Mouse (Mus musculus): ENCODE data around the gene Acsl5. TPM values are rescaled to one million over a fixed set of nuclear protein-coding genes. Genes with fewer than 3 reads are reported as not detected.
A peak's percentile ranks its signal among the peaks of the same experiment; 100 is the strongest.

Acsl5 gene
- 17.4 and 20.3 TPM in 2 replicates for polyA plus RNA-seq (2016; fragmentation: Nextera tagmentation; extraction: Ambion mirVana)

- H3K4me1 ChIP-seq = peaks cover 12% of the 10 kb centered on the region
- no peak within 1 kb of the TSS for H3K4me2 ChIP-seq (replicated peaks)
- WGBS = 95% methylated on average over 9 of the region's 9 CpGs
- H3K9me3 ChIP-seq = no peaks in the 10 kb centered on the region
- H3K36me3 ChIP-seq = no peaks in the 10 kb centered on the region
- no peak within 1 kb of the TSS for H3K27ac ChIP-seq
- no peak within 1 kb of the TSS for H3K4me3 ChIP-seq
- no peak for ATAC-seq (ENCODE audit: low FRiP score, low read depth)
- H3K9ac ChIP-seq = no peak within 1 kb of the TSS
- H3K27me3 ChIP-seq (replicated peaks) = no peaks in the 10 kb centered on the region
Measured at GRCm38 (mm10) chr19:55251383-55252124, at the start of gene Acsl5. TSS of gene Acsl5 (plus strand) at chr19:55251938.

GRCm38 (mm10) chr19:55206482-55207138 is 45.1 kb upstream of the Acsl5 start:
- no peaks in the 10 kb centered on the region for H3K9me3 ChIP-seq
- H3K36me3 ChIP-seq = no peaks in the 10 kb centered on the region
- H3K27me3 ChIP-seq (replicated peaks) = no peaks in the 10 kb centered on the region; the same call in 1 of the 2 replicates
- no peak for ATAC-seq (ENCODE audit: low FRiP score, low read depth)
- no peak overlapping the region for H3K27ac ChIP-seq
- no peak overlapping the region for H3K9ac ChIP-seq
- no peak overlapping the region for H3K4me3 ChIP-seq
- H3K4me1 ChIP-seq = no peaks in the 10 kb centered on the region
- no peak overlapping the region for H3K4me2 ChIP-seq (replicated peaks)
- 41% methylated on average over 8 of the region's 8 CpGs for WGBS

GRCm38 (mm10) chr19:55207205-55207604 is 44.5 kb upstream of the Acsl5 start:
- Histone ChIP-seq H3K9me3 (no peaks in the 10 kb centered on the region), H3K4me3 (no peak overlapping the region), H3K27ac (no peak overlapping the region), H3K4me1 (no peaks in the 10 kb centered on the region), H3K4me2 (replicated peaks) (no peak overlapping the region), H3K9ac (no peak overlapping the region), H3K36me3 (no peaks in the 10 kb centered on the region), H3K27me3 (replicated peaks) (no peaks in the 10 kb centered on the region; the same call in 1 of the 2 replicates)
- no peak for ATAC-seq (ENCODE audit: low FRiP score, low read depth)
- 55% methylated on average over 6 of the region's 6 CpGs for WGBS

GRCm38 (mm10) chr19:55207746-55208538 is 43.8 kb upstream of the Acsl5 start:
- Histone ChIP-seq H3K4me2 (replicated peaks) (no peak overlapping the region), H3K4me3 (no peak overlapping the region), H3K27ac (no peak overlapping the region), H3K9me3 (no peaks in the 10 kb centered on the region), H3K36me3 (no peaks in the 10 kb centered on the region), H3K27me3 (replicated peaks) (no peaks in the 10 kb centered on the region; the same call in 1 of the 2 replicates), H3K4me1 (no peaks in the 10 kb centered on the region), H3K9ac (no peak overlapping the region)
- WGBS = 67% methylated on average over 25 of the region's 25 CpGs
- ATAC-seq (ENCODE audit: low FRiP score, low read depth) = no peak

- Histone ChIP-seq H3K9me3 (no peaks in the 10 kb centered on the region), H3K4me2 (replicated peaks) (no peak overlapping the region), H3K4me3 (no peak overlapping the region), H3K27me3 (replicated peaks) (no peaks in the 10 kb centered on the region; the same call in 1 of the 2 replicates), H3K4me1 (no peaks in the 10 kb centered on the region), H3K36me3 (no peaks in the 10 kb centered on the region), H3K27ac (no peak overlapping the region), H3K9ac (no peak overlapping the region)
- ATAC-seq (ENCODE audit: low FRiP score, low read depth) = no peak
- 81% methylated on average over 4 of the region's 4 CpGs for WGBS
Measured at GRCm38 (mm10) chr19:55208654-55209053, 43.1 kb upstream of the Acsl5 start.

- WGBS = 87% methylated on average over 3 of the region's 3 CpGs
- Histone ChIP-seq H3K9ac (no peak overlapping the region), H3K36me3 (no peaks in the 10 kb centered on the region), H3K4me1 (no peaks in the 10 kb centered on the region), H3K9me3 (no peaks in the 10 kb centered on the region), H3K27me3 (replicated peaks) (no peaks in the 10 kb centered on the region; the same call in 1 of the 2 replicates), H3K4me3 (no peak overlapping the region), H3K27ac (no peak overlapping the region), H3K4me2 (replicated peaks) (no peak overlapping the region)
- no peak for ATAC-seq (ENCODE audit: low FRiP score, low read depth)
Measured at GRCm38 (mm10) chr19:55209084-55209483, 42.7 kb upstream of the Acsl5 start.

- 93% methylated on average over 1 of the region's 1 CpGs for WGBS
- no peak; the same call in 1 of the 2 replicates for ATAC-seq (ENCODE audit: low FRiP score, low read depth)
Measured at GRCm38 (mm10) chr19:55211698-55212097, 40.0 kb upstream of the Acsl5 start.

GRCm38 (mm10) chr19:55213617-55214340 is 38.0 kb upstream of the Acsl5 start:
- H3K4me2 ChIP-seq (replicated peaks) = no peak overlapping the region
- H3K27ac ChIP-seq = no peak overlapping the region
- H3K9ac ChIP-seq = no peak overlapping the region
- no peaks in the 10 kb centered on the region for H3K4me1 ChIP-seq
- 86% methylated on average over 12 of the region's 12 CpGs for WGBS
- no peaks in the 10 kb centered on the region for H3K9me3 ChIP-seq
- no peaks in the 10 kb centered on the region for H3K36me3 ChIP-seq
- ATAC-seq (ENCODE audit: low FRiP score, low read depth) = no peak
- no peak overlapping the region for H3K4me3 ChIP-seq
- no peaks in the 10 kb centered on the region for H3K27me3 ChIP-seq (replicated peaks)

More at GRCm38 (mm10) chr19:55211698-55212097, 40.0 kb upstream of the Acsl5 start:
- Histone ChIP-seq H3K4me1 (no peaks in the 10 kb centered on the region), H3K9me3 (no peaks in the 10 kb centered on the region), H3K27me3 (replicated peaks) (no peaks in the 10 kb centered on the region), H3K4me2 (replicated peaks) (no peak overlapping the region), H3K27ac (no peak overlapping the region), H3K36me3 (no peaks in the 10 kb centered on the region), H3K4me3 (no peak overlapping the region), H3K9ac (no peak overlapping the region)

GRCm38 (mm10) chr19:55216876-55217275 is 34.9 kb upstream of the Acsl5 start:
- Histone ChIP-seq H3K4me1 (no peaks in the 10 kb centered on the region), H3K27me3 (replicated peaks) (no peaks in the 10 kb centered on the region; the same call in 1 of the 2 replicates), H3K9ac (no peak overlapping the region), H3K9me3 (no peaks in the 10 kb centered on the region), H3K27ac (no peak overlapping the region), H3K36me3 (no peaks in the 10 kb centered on the region), H3K4me3 (no peak overlapping the region), H3K4me2 (replicated peaks) (no peak overlapping the region)
- no peak for ATAC-seq (ENCODE audit: low FRiP score, low read depth)
- WGBS = 81% methylated on average over 4 of the region's 4 CpGs

- WGBS = 81% methylated on average over 9 of the region's 9 CpGs
- no peaks in the 10 kb centered on the region for H3K36me3 ChIP-seq
- ATAC-seq (ENCODE audit: low FRiP score, low read depth) = no peak
- no peak overlapping the region for H3K9ac ChIP-seq
- no peak overlapping the region for H3K4me3 ChIP-seq
- no peaks in the 10 kb centered on the region for H3K9me3 ChIP-seq
- no peaks in the 10 kb centered on the region; the same call in 1 of the 2 replicates for H3K27me3 ChIP-seq (replicated peaks)
- H3K4me2 ChIP-seq (replicated peaks) = no peak overlapping the region
- no peak overlapping the region for H3K27ac ChIP-seq
- no peaks in the 10 kb centered on the region for H3K4me1 ChIP-seq
Measured at GRCm38 (mm10) chr19:55217365-55217764, 34.4 kb upstream of the Acsl5 start.

- no peaks in the 10 kb centered on the region for H3K9me3 ChIP-seq
- no peaks in the 10 kb centered on the region for H3K4me1 ChIP-seq
- H3K9ac ChIP-seq = no peak overlapping the region
- peak overlapping the region; percentile 31 for H3K4me3 ChIP-seq
- no peaks in the 10 kb centered on the region for H3K36me3 ChIP-seq
- peak overlapping the region; percentile 59 for H3K4me2 ChIP-seq (replicated peaks)
- no peaks in the 10 kb centered on the region; the same call in 1 of the 2 replicates for H3K27me3 ChIP-seq (replicated peaks)
- ATAC-seq (ENCODE audit: low FRiP score, low read depth) = peak; percentile 70
- H3K27ac ChIP-seq = no peak overlapping the region
- 5% methylated on average over 20 of the region's 20 CpGs for WGBS
Measured at GRCm38 (mm10) chr19:55218192-55218739, 33.5 kb upstream of the Acsl5 start.
